Mouse (Mus musculus) gastrocnemius, postnatal 4 days (tissue): Measurements from ENCODE around the gene Ndc80. TPM values are rescaled to one million over a fixed set of nuclear protein-coding genes. Genes with fewer than 3 reads are reported as not detected.
"Not testable (repeated sequence)": the region's sequence is repeated elsewhere in the genome, so short reads cannot be mapped to it uniquely, and the experiment has no call there.

Source experiments
- DNase-seq, 2 experiments: peaks; one replicate each; pipeline ENCODE4 v3.0.0; 2021 to 2022; ENCODE audit warnings: low spot score in 2 of 2, mixed read lengths in 2 of 2
- long read RNA-seq, 2 experiments: library from polyadenylated mRNA; stranded (forward); transcript quantifications; one replicate each; pipeline ENCODE4 v2.0.0; 2021
- total RNA-seq, 2 experiments: library from RNA; stranded (reverse); gene quantifications; 2 replicates each; pipeline ENCODE4 v1.2.3; 2021

The Ndc80 gene
- 10 to 100 TPM; 12.1 to 13.1 TPM for total RNA-seq
- long read RNA-seq, experiment 1, transcript Ndc80-201 (17 exons, 2,201 nt): major isoform, 14 of 17 reads
- long read RNA-seq, experiment 1, partial matches to known transcripts: 1 of 17 reads
- long read RNA-seq, experiment 1, other reads (novel, unspliced or antisense): 2 of 17 reads
- long read RNA-seq, experiment 2, transcript Ndc80-201 (17 exons, 2,201 nt): major isoform, 14 of 19 reads
- long read RNA-seq, experiment 2, partial matches to known transcripts: 2 of 19 reads
- long read RNA-seq, experiment 2, other reads (novel, unspliced or antisense): 3 of 19 reads

DNA sequence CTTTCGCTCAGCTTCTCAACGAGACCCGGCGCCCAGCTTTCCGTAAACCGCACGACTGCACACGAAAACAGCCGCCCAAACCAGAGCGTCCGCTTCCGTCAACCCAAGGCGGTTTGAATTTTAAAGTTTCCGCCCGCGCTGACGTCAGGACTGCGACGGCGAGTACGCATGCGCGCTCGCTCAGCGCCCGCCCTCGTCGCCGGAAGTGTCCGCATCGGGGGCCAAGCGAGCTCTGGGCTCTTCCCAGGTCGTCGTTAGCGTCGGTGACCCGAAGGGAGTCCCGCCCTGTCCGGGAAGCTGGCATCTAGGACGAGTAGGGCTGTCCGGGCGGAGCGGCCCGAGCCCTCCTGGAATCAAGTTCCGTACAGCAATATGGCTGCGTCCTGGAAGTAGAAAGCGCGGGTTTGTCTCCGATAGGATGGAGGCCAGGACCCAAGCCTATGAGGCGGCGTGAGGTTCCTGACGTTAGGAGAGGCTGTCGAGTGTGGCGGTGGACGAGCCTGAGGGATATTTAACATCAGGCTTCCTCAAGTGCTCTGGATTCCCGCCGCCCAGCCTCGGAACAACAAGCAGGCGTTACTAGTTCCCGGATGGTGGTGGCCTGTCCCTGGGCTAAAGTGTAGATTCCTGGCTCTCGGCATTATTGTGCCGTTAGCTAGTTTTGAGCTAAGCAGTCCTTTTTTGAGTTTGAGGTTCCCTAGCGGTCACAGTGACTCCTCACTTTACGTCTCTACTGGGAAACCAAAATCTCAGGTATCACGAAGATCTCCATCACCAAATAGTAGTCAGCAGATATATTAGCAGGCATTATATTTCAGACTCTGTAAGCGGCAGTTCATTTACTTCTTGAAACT is at the start of gene Ndc80:
Gene Ndc80, minus strand, starts transcription at position 147 of the 854 bp plus-strand sequence.
- peak; percentile 86 to 92 for DNase-seq

DNA sequence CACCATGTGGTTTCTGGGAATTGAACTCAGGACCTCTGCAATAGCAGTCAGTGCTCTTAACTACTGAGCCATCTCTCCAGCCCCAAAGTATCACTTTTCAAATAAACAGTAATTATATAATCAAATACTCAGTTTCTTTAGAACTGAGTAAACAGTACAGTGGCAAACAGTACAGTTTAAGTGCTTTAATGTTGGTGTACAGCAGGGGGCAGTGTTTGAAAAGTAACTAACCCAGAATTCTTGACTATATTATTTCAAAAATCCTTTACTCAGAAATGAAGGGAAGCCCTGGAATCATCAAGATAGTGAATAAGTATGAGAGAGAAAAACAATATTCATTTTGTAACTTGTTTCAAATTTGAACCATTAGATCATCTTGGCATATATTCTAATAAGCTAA is 35.0 kb upstream of the Ndc80 start:
- DNase-seq: peak in 1 of 2 experiments; percentile 13

DNA sequence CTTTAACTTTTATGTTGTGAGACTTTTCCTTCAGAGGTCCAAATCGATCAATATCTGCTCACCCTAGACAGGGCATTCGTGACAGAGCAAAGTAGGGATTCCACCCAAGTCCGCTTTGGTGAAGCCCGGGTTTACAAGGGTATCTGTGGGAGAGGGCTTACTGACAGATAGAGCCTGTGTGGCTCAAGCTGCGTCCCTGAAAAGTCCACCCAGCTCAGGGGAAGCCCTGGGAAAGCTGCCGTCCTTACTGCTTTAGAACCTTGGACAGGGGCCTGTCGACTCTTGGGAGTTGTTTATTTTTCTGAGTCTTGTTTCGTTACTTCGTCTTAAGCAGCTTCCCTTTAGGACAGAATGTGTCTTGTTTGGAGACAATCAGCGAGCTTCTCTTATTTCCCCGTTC is 26.2 kb upstream of the Ndc80 start:
- DNase-seq: no peak

DNA sequence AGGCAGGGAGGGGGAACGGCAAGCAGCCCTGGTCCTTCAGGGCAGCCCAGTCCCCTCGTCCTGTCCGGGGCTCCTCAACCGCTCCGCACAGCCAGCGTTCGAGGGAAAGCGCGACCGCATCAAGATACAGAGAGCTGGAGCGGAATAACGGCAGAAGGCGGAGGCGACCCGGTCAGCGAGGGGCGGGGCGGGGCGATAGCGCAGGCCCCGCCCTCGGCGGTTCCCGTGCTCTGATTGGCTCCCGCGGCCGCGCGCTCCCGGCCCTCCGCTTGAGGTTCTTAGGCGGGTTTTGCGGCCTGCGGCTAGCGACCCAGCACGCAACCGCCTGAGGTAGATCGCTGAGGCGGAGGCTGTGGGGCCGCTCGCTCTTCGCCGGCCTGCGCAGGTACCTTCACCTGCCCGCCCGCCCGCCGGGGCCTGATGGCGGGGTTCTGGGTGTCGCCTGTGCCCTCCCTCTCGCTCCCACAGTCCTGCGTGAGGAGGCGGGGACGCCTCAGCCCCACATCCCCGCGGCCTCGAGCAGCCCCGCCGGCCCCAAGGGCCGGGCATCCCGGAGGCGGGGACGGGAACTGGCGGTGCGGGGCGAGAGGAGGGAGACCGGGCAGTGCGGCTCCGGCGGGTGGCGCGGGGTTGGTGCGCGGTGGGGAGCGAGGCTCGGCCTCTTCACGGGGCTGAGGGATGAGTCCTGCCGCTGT is 25.2 kb upstream of the Ndc80 start, which contains the start of gene Spdya:
Gene Spdya, plus strand, starts transcription at position 305 of the 695 bp plus-strand sequence.
- DNase-seq: peak; percentile 72 to 85

DNA sequence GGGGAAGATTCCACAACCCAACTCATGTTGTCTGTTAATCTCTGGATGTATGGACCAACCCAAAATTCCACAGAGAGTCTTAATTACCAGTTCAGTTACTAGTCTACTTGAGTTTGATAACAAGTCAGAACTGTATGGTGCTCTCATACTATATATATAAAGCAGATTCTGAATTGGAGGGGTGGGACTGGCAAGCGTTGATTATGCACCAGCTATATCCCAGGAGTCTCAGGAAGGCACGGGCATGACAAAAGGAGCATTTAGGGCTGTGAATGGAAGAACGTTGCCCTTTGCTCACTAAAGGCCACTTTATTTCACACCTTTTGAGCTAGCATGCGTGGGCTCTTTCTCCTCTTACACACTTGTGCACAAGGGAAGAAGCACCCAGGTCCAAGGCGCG is 24.7 kb upstream of the Ndc80 start:
- no peak for DNase-seq

DNA sequence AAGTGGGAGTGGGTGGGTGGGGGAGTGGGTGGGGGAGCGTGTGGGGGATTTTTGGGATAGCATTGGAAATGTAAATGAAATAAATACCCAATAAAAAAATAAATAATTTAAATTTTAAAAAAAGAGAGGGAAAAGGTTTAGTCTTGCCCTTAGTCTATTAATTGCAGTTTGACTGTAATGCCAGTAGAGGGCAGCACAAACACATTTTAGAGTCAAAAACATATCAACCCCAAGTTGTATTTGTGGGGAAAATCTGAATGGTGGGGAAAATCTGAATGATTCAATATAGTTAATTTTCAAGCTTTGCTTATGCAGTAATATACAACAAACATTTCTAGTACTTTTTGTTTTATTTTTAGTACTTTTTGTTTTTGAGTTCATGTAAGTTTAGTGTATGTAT is 21.9 kb upstream of the Ndc80 start:
- DNase-seq: no peak

DNA sequence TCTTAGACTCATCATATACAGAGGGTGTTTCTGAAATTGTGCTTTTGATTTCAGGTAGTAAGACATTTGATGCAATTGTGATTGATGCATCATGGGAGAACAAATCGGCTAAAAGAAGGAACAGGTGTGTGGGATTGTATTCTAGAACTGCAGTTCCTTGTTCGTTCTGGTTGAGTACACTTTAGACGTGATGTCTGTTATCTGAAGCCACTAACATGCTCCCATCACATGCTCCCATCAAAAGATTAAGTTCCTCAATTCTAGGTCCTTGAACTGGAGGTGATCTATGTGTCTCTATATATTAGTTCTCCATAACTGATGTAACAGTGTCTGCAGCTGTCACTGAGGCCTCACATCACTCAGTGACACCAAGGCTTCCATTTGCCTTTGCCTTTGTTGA is 10.5 kb upstream of the Ndc80 start:
- no peak for DNase-seq

DNA sequence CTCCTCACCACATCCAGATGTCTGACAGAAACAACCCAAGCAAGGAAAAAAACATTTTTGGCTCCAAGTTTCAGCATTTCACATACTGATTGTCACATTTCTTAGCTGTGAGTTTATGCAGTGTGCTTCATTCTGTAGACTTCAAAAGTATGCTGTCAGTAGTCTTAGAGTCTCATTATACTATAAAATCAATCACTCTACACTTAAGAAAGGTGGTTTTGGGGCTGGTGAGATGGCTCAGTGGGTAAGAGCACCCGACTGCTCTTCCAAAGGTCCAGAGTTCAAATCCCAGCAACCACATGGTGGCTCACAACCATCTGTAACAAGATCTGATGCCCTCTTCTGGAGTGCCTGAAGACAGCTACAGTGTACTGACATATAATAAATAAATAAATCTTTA is 8.9 kb upstream of the Ndc80 start:
- not testable (repeated sequence) for DNase-seq

DNA sequence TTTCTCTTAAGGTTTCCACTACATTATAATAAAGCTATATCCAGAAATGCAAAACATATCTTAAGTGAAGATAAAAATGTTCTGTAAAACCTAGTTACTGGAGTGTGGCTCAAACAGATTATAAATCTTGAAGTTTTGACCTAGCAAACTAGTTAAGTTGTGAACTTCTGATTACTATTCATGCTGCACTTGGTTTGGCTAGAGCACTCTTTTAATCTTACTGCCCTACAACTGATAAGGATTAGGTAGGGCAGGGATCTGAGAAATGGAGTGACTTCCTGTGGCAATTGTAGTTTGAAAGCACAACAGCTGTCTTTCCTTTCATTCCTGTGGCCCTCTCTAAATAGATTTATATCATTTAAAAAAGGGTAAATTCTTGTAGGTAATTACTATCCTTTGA is 1.4 kb upstream of the Ndc80 start:
- no peak for DNase-seq

DNA sequence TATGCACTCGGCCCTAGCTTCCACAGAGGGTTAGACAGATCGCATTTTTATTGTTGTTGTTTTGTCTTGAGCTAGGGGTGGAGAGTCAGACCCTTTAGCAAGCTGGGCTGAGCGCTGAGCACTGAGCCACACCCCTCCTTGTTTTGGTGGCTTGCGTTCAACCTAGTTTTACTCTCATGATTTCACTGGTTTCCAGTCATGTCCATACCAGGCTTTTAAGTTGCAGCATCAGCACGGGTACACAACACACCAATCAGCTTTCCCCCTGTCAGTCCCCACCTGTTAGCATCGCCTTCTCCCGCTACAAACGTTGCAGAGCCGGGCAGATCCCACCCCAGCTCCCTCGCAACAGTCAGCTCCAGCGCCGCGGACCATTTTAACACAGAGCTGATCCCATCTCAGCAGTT is 352 bp downstream of the Ndc80 start:
- no peak for DNase-seq

DNA sequence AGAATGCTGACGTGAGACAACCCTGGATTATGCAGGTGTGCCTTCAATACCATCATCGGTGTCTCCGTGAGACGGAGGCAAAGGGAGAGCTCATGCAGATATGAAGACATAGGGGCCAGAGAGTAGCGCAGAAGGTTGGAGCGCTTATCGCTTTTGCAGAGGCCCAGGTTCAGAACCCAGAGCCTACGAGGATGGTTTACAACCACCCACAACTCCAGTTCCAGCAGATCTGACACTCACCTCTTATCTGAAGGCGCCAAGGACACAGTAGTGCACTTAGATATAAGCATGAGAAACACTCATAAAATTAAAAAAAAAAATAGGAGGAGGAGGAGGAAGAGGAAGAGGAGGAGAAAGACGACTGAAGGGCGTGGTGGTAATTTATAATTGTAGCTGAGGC is 16.4 kb downstream of the Ndc80 start:
- DNase-seq: no peak

DNA sequence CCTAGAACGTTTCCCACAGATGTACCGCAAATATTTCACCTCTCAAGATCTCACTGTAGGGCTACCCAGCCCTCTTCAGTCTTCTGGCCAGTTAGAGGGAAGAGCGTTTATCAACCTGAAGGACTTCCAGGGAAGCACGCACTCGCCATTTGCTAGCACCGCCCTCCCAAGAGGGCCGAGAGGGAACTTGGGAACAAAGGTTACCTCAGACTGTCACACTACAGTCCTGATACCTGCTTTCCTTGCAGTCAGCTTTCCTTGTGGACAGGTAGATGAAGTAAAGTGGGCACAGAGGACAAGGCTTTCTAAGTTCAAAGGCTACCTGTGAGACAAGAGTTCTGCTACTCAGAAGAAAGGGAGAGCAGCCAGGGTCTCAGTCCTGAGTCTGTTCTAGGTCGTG is 19.8 kb downstream of the Ndc80 start:
- no peak for DNase-seq

DNA sequence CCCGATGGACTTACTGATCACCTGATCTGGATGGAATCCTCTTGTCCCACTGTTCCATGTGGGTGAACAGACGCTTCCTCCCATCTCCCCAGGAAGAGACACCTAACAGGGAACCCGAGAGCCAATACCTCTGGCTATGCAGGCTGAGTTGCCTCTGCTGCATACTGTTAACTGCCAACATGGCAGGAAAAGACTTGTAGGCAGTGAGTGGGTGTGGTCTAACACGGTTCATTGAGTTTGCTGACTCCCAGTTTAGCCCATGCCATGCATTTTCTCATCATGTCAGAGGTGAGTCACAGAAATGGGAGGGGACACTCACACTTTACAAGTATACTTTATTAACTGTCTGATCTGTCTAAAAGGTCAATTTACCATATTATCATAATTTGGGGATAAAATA is 30.9 kb downstream of the Ndc80 start:
- DNase-seq: no peak

DNA sequence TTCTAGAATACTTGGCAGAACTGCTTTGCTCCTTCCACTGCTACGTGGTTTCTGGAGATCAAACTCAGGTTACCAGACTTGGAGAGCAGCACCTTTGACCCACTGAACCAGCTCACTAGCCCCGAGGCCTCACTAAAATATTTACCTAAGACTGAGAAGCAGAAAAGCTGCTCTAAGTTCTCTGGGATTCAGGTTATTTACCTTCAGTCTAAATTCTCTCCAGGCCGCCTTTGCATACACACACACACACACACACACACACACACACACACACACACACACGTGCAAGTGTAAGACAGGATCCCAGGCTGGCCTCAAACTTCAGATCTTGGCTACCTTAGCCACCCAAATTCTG is 35.3 kb downstream of the Ndc80 start:
- DNase-seq: no peak

DNA sequence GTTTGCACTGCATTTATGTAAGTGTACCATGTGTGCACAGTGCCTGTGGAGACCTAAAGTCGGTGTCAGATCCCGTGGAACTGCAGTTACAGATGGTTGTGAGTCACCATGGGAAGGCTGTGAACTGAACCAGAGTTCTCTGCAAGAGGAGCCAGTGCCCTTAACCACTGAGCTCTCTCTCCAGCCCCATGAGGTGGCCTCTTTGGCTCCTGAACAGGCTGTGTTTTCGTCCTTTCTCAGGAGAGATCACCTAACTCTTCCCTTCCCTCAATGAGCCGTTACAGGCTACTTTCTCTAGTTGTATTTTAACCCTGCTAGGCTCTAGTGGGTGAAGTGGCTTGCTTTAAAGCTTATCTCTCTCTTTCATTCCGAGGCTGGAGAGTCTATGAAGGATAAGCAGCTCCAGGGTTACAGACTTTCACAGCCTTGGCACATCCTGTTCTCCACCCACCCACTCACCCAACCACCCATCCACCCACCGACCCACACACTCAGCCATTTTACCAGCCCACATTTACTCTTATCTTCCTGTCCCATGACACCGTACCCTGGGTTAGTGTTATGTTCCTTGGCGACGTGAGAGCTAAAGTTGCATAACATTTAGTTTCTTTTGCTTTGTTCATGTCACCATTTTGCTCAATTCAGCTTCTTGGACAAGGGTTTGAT is 35.9 kb downstream of the Ndc80 start:
- no peak for DNase-seq

DNA sequence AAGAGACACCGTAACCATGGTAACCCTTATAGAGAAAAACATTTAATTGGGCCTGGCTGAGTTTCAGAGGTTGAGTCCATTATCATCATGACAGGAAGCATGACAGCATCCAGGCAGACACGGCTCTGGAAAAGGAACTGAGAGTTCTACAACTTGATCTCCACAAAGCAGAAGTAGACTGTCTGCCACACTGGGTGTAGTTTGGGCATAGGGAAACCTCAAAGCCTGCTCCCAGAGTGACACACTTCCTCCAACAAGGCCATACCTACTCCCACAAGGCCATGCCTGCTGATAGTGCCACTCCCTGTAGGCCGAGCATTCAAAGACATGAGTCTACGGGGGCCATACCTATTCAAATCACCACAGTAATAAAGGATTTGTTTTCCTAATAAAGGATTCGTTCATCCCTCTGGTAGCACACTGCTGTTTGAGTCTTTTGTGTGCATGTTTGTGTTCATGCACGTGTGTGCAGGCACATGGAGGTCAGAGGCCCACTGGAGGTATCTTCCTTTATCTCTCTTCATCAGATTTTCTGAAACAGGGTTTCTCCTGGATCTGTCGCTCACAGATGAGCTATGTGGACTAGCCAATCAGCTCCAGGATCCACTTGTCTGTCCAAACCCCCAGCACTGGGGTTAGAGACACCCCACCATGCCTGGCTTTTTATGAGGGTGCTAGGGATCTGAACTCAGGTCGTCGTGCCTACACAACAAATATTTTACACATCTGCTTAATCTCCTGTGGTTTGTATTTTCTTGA is 36.8 kb downstream of the Ndc80 start:
- no peak for DNase-seq

DNA sequence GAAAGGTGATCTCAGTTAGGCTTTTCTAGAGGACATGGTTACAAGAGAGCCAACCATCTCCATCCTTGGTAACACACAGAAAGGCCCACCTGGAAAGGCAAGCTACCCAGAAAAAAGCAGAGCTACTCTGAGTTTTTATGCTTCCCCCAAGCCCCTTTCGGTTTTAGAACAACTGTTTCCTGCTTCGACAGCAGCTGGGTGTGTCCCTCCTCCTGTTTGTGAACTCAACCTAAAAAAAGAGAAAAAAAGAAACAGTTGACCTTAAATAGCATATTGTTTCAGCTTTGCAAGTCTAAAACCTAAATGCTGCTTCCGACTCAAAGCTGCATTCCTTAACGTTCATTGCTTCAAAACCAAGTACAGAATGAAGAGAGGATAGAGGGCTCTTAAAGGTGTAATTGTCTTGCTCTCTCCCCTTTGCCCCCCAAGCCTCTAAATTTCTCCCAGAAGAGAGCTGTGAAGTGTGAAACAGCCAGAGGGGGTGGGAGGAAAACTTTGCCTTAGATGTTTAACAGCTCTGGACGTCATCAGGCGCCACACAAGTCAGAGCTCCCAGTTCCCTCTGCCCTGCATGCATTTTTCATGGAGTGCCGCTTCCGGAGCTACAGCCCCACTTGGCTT is 40.3 kb downstream of the Ndc80 start:
- DNase-seq: no peak

DNA sequence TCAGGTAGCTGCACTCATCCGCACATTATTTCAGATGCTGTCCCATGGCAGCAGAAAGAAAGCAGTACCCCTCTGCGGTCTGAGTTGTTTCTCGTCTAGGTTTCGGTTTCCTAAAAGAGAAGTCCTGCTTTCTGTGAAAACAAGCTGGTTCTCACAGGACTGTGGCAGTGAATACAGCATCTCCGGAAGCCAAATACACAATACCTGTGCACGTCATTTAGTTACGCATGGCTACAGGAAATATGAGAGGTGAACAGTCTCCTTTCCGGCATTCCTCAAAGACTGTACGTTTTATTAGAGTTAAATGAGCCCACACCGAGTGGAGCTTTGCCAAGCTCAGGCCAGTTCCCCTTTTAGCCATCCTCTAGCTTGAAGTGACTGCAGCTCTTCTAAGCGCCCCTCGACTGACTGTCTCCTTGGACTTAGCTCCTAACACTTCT is 40.8 kb downstream of the Ndc80 start:
- peak in 1 of 2 experiments; percentile 20 for DNase-seq

DNA sequence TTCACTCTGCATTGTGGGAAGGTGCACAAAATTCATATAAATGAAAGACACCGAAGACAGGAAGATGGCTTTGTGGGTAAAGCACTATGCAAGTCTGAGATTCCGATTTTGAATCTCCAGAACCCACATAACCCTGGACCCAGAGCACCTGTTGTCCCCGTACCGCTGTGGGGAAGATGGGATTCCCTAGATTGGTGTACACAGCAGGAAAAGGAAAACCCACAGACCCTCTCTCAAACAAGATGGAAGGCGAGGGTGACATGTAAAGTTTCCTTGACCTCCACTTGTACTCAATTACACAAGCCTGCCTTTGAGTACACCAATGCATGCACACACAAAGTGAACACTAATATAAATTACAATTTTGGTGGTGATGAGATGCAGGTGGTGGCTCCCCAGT is 41.9 kb downstream of the Ndc80 start:
- no peak for DNase-seq

DNA sequence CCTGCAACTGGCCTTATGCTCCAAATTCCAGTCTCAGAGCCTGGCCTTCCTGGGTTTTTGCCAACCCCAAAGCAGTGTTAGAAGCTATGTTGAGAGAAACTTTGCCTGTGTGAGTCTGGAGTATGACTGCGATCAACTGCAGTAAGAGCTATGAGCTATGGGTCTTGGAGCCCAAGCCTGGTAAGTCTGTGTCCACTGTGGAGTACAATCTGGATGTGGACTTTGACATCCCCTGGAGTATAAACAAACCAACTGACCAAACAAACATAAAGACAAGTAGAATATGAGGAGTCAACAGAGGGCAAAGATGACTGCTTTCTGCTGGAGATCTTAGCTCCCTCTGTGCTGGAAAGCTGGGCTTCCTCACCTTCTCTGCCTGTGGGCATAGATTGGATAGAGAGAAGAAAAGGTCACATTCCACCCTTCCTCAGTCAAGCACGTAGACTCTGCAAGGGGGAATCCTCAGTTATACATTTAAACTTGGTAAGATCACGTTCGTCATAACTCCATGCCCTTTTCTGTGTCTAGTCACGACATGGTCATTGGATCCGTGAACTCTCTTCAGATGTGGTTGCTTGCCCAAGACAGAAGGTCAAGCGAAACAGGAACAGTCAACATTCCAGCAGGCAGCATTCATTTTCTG is 43.1 kb downstream of the Ndc80 start:
- DNase-seq: no peak
